Mouse (Mus musculus): ENCODE results near the gene Tnfrsf1b. TPM values are rescaled to one million over a fixed set of nuclear protein-coding genes. Genes with fewer than 3 reads are reported as not detected.
A peak's percentile ranks its signal among the peaks of the same experiment; 100 is the strongest.

Gene Tnfrsf1b
- polyA plus RNA-seq (2016; fragmentation: Nextera tagmentation; extraction: Ambion mirVana), result 1.9 and 2.1 TPM in 2 replicates

GRCm38 (mm10) chr4:145246173-145247011 lies at the start of gene Tnfrsf1b:
Gene Tnfrsf1b, minus strand, starts transcription at chr4:145246870.
- Histone ChIP-seq H3K9me3 (replicated peaks) (no peaks in the 10 kb centered on the region), H3K4me3 (peak within 1 kb of the TSS; percentile 56), H3K36me3 (no peaks in the 10 kb centered on the region), H3K27me3 (ENCODE audit: low read depth, poor library complexity, severe bottlenecking) (peaks cover 50% of the 10 kb centered on the region), H3K4me1 (peaks cover 11% of the 10 kb centered on the region), H3K27ac (peak within 1 kb of the TSS; percentile 73)
- WGBS, result under 1% methylated on average over 47 of the region's 47 CpGs
- DNase-seq (ENCODE audit: low spot score), result peak; percentile 59

GRCm38 (mm10) chr4:145295589-145296300 lies 49.1 kb upstream of the Tnfrsf1b start:
- Histone ChIP-seq H3K9me3 (replicated peaks) (no peaks in the 10 kb centered on the region), H3K27me3 (ENCODE audit: low read depth, poor library complexity, severe bottlenecking) (no peaks in the 10 kb centered on the region), H3K4me1 (0 out of 2 replicates have a peak, but pooled peaks cover 6% of the 10 kb centered on the region), H3K4me3 (no peak overlapping the region), H3K27ac (no peak overlapping the region), H3K36me3 (no peaks in the 10 kb centered on the region)
- DNase-seq (ENCODE audit: low spot score), result peak; percentile 63
- WGBS, result 50% methylated on average over 5 of the region's 5 CpGs

GRCm38 (mm10) chr4:145294588-145294987 lies 47.9 kb upstream of the Tnfrsf1b start:
- DNase-seq (ENCODE audit: low spot score), result no peak
- Histone ChIP-seq H3K36me3 (no peaks in the 10 kb centered on the region), H3K4me3 (no peak overlapping the region), H3K27ac (no peak overlapping the region), H3K27me3 (ENCODE audit: low read depth, poor library complexity, severe bottlenecking) (no peaks in the 10 kb centered on the region), H3K9me3 (replicated peaks) (no peaks in the 10 kb centered on the region), H3K4me1 (no peaks in the 10 kb centered on the region)
- 90% methylated on average over 5 of the region's 5 CpGs for WGBS

GRCm38 (mm10) chr4:145286369-145287120 lies 39.9 kb upstream of the Tnfrsf1b start:
- H3K9me3 ChIP-seq (replicated peaks), result no peaks in the 10 kb centered on the region
- no peaks in the 10 kb centered on the region for H3K4me1 ChIP-seq
- no peak overlapping the region for H3K4me3 ChIP-seq
- DNase-seq (ENCODE audit: low spot score), result peak; percentile 50
- H3K36me3 ChIP-seq, result no peaks in the 10 kb centered on the region
- H3K27ac ChIP-seq, result no peak overlapping the region
- WGBS, result 48% methylated on average over 4 of the region's 4 CpGs
- H3K27me3 ChIP-seq (ENCODE audit: low read depth, poor library complexity, severe bottlenecking), result no peaks in the 10 kb centered on the region

GRCm38 (mm10) chr4:145284675-145285074 lies 38.0 kb upstream of the Tnfrsf1b start:
- Histone ChIP-seq H3K27me3 (ENCODE audit: low read depth, poor library complexity, severe bottlenecking) (no peaks in the 10 kb centered on the region), H3K36me3 (no peaks in the 10 kb centered on the region), H3K4me3 (no peak overlapping the region), H3K4me1 (no peaks in the 10 kb centered on the region), H3K27ac (no peak overlapping the region), H3K9me3 (replicated peaks) (no peaks in the 10 kb centered on the region)
- DNase-seq (ENCODE audit: low spot score), result no peak
- WGBS, result 96% methylated on average over 4 of the region's 4 CpGs

GRCm38 (mm10) chr4:145283441-145283840 lies 36.8 kb upstream of the Tnfrsf1b start:
- Histone ChIP-seq H3K4me3 (no peak overlapping the region), H3K4me1 (no peaks in the 10 kb centered on the region), H3K36me3 (no peaks in the 10 kb centered on the region), H3K27ac (no peak overlapping the region), H3K9me3 (replicated peaks) (no peaks in the 10 kb centered on the region), H3K27me3 (ENCODE audit: low read depth, poor library complexity, severe bottlenecking) (no peaks in the 10 kb centered on the region)
- DNase-seq (ENCODE audit: low spot score), result no peak
- 78% methylated on average over 6 of the region's 6 CpGs for WGBS

GRCm38 (mm10) chr4:145280966-145281365 lies 34.3 kb upstream of the Tnfrsf1b start:
- Histone ChIP-seq H3K27me3 (ENCODE audit: low read depth, poor library complexity, severe bottlenecking) (no peaks in the 10 kb centered on the region), H3K9me3 (replicated peaks) (no peaks in the 10 kb centered on the region), H3K27ac (no peak overlapping the region), H3K4me1 (no peaks in the 10 kb centered on the region), H3K4me3 (no peak overlapping the region), H3K36me3 (no peaks in the 10 kb centered on the region)
- WGBS, result 89% methylated on average over 6 of the region's 6 CpGs
- DNase-seq (ENCODE audit: low spot score), result no peak

- Histone ChIP-seq H3K27me3 (ENCODE audit: low read depth, poor library complexity, severe bottlenecking) (no peaks in the 10 kb centered on the region), H3K4me1 (no peaks in the 10 kb centered on the region), H3K4me3 (no peak overlapping the region), H3K9me3 (replicated peaks) (no peaks in the 10 kb centered on the region), H3K27ac (no peak overlapping the region), H3K36me3 (no peaks in the 10 kb centered on the region)
- no peak for DNase-seq (ENCODE audit: low spot score)
- WGBS, result 85% methylated on average over 3 of the region's 3 CpGs
Measured at GRCm38 (mm10) chr4:145278724-145279370, 32.2 kb upstream of the Tnfrsf1b start.

- Histone ChIP-seq H3K27ac (no peak overlapping the region), H3K9me3 (replicated peaks) (no peaks in the 10 kb centered on the region), H3K36me3 (no peaks in the 10 kb centered on the region), H3K4me3 (no peak overlapping the region), H3K27me3 (ENCODE audit: low read depth, poor library complexity, severe bottlenecking) (no peaks in the 10 kb centered on the region), H3K4me1 (no peaks in the 10 kb centered on the region)
- no peak for DNase-seq (ENCODE audit: low spot score)
- 91% methylated on average over 2 of the region's 2 CpGs for WGBS
Measured at GRCm38 (mm10) chr4:145278231-145278630, 31.6 kb upstream of the Tnfrsf1b start.

- H3K27me3 ChIP-seq (ENCODE audit: low read depth, poor library complexity, severe bottlenecking), result no peaks in the 10 kb centered on the region
- H3K36me3 ChIP-seq, result no peaks in the 10 kb centered on the region
- no peak overlapping the region for H3K4me3 ChIP-seq
- no peaks in the 10 kb centered on the region for H3K4me1 ChIP-seq
- H3K27ac ChIP-seq, result no peak overlapping the region
- 86% methylated on average over 6 of the region's 6 CpGs for WGBS
- DNase-seq (ENCODE audit: low spot score), result no peak
- H3K9me3 ChIP-seq (replicated peaks), result no peaks in the 10 kb centered on the region
Measured at GRCm38 (mm10) chr4:145276368-145277249, 29.9 kb upstream of the Tnfrsf1b start.

- no peaks in the 10 kb centered on the region for H3K4me1 ChIP-seq
- DNase-seq (ENCODE audit: low spot score), result no peak
- no peaks in the 10 kb centered on the region for H3K36me3 ChIP-seq
- no peak overlapping the region for H3K4me3 ChIP-seq
- no peaks in the 10 kb centered on the region for H3K27me3 ChIP-seq (ENCODE audit: low read depth, poor library complexity, severe bottlenecking)
- 90% methylated on average over 5 of the region's 5 CpGs for WGBS
- H3K9me3 ChIP-seq (replicated peaks), result no peaks in the 10 kb centered on the region
- H3K27ac ChIP-seq, result no peak overlapping the region
Measured at GRCm38 (mm10) chr4:145274887-145275286, 28.2 kb upstream of the Tnfrsf1b start.

GRCm38 (mm10) chr4:145273923-145274322 lies 27.3 kb upstream of the Tnfrsf1b start:
- WGBS, result 91% methylated on average over 5 of the region's 5 CpGs
- no peaks in the 10 kb centered on the region for H3K27me3 ChIP-seq (ENCODE audit: low read depth, poor library complexity, severe bottlenecking)
- no peak overlapping the region for H3K4me3 ChIP-seq

More at GRCm38 (mm10) chr4:145273923-145274322, 27.3 kb upstream of the Tnfrsf1b start:
- Histone ChIP-seq H3K27ac (no peak overlapping the region), H3K9me3 (replicated peaks) (no peaks in the 10 kb centered on the region), H3K36me3 (no peaks in the 10 kb centered on the region), H3K4me1 (no peaks in the 10 kb centered on the region)
- no peak for DNase-seq (ENCODE audit: low spot score)

Data from limb, embryonic 10.5 days (tissue).